20 mouse cellular contexts compared by ENCODE assay signal in the genomic region with DNA sequence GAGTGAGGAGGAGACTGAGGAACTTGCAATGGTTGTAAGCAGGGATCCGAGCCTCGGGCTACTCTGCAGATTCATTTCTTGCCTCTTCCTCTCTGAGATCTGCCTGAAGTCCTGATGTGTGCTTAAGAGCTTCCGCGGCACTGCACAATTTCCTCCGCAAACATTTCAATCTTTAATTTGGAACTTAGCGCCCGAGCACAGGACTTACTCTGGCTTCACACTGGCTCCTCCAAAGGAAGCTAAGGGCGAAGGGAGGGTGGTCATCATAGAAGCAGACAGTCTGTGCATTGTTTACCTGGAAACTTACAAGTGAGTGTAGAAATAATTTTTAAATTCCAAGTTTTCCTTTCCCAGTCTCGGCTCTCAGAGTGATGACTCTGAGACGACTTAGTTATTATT. TPM values are rescaled to one million over a fixed set of nuclear protein-coding genes. Genes with fewer than 3 reads are reported as not detected.
A peak's percentile ranks its signal among the peaks of the same experiment; 100 is the strongest.
DNase-seq lines count a peak whose midpoint lies in the region; ATAC-seq and TF ChIP-seq lines count a peak whose summit lies in the region.
"Had no signal": no experiment of that assay in that cellular context is flagged by ENCODE, and none has a peak within 500 bp of the region (broad histone marks: within the 10 kb centered on the region; RNA-seq: fewer than 3 reads in every experiment).

No protein-coding gene starts in this region.

- TF ChIP-seq POLR2A in spleen, adult 2 months (IDR thresholded peaks at IDR 0.05; ENCODE audit: low read depth, low read length) = no peak

- WGBS in hindbrain, embryonic 14.5 days = 93% methylated on average over 10 of the region's 10 CpGs
- WGBS in hindbrain, embryonic 12.5 days = 92% methylated on average over 10 of the region's 10 CpGs
- 82% methylated on average over 10 of the region's 10 CpGs for WGBS in spleen, adult 2 months
- 74% methylated on average over 10 of the region's 10 CpGs for WGBS in stomach, postnatal 0 days

- DNase-seq in hindbrain, embryonic 14.5 days (ENCODE audit: low spot score) = peak; percentile 10
- no peak for DNase-seq in spleen, adult 2 months (ENCODE audit: low read depth in 1 of 2, low spot score in 2 of 2)
- no peak for DNase-seq in spleen, adult 12 weeks (ENCODE audit: low spot score)
- no peak for DNase-seq in stomach, postnatal 0 days (ENCODE audit: low spot score)
- DNase-seq in thymus, postnatal 25 days = no peak
- DNase-seq in left cerebral cortex, postnatal 36 days (ENCODE audit: low spot score in 2 of 2) = no peak
- DNase-seq: adrenal gland, postnatal 36 days; cerebellum, adult 2 months; gastrocnemius, postnatal 10 days; kidney, adult 18-20 months; kidney, postnatal 14 days; liver, embryonic 13.5 days; right cerebral cortex, postnatal 25 days had no signal

- no peak overlapping the region for H3K4me3 ChIP-seq in hindbrain, embryonic 14.5 days (replicated peaks; ENCODE audit: low read length)
- H3K4me3 ChIP-seq in hindbrain, embryonic 12.5 days = no peak overlapping the region
- peak overlapping the region; percentile 31; the same call in 1 of the 2 replicates for H3K4me3 ChIP-seq in spleen, adult 2 months (ENCODE audit: extremely low read depth, insufficient read depth, insufficient read length)
- peak overlapping the region; percentile 49 for H3K4me3 ChIP-seq in brown adipose tissue, adult 24 weeks (ENCODE audit: insufficient read depth, low read depth, low read length)
- H3K4me3 ChIP-seq in stomach, postnatal 0 days (ENCODE audit: low read depth, low read length) = no peak overlapping the region
- H3K4me3 ChIP-seq: forebrain, embryonic 15.5 days; heart, embryonic 12.5 days; limb, embryonic 12.5 days; liver, embryonic 13.5 days; lung, embryonic 15.5 days; neural tube, embryonic 15.5 days had no signal

- no peak overlapping the region for H3K4me2 ChIP-seq in hindbrain, embryonic 14.5 days (replicated peaks)
- H3K4me2 ChIP-seq in hindbrain, embryonic 12.5 days (replicated peaks) = no peak overlapping the region
- H3K4me2 ChIP-seq in stomach, postnatal 0 days (replicated peaks; ENCODE audit: low read depth) = no peak overlapping the region
- H3K4me2 ChIP-seq: forebrain, embryonic 15.5 days; heart, embryonic 12.5 days; limb, embryonic 12.5 days; liver, embryonic 13.5 days; lung, embryonic 15.5 days; neural tube, embryonic 15.5 days had no signal

- no peak overlapping the region for H3K9ac ChIP-seq in hindbrain, embryonic 14.5 days
- no peak overlapping the region for H3K9ac ChIP-seq in hindbrain, embryonic 12.5 days
- 0 out of 2 replicates have a peak overlapping the region, but pooled peaks have one; percentile 27 for H3K9ac ChIP-seq in stomach, postnatal 0 days (ENCODE audit: low read length)
- H3K9ac ChIP-seq: forebrain, embryonic 15.5 days; heart, embryonic 12.5 days; limb, embryonic 12.5 days; liver, embryonic 13.5 days; lung, embryonic 15.5 days; neural tube, embryonic 15.5 days had no signal

- ATAC-seq in hindbrain, embryonic 14.5 days (ENCODE audit: low FRiP score) = no peak
- no peak for ATAC-seq in hindbrain, embryonic 12.5 days (ENCODE audit: low FRiP score)
- ATAC-seq in stomach, postnatal 0 days (ENCODE audit: low FRiP score, low TSS enrichment) = no peak
- ATAC-seq: forebrain, embryonic 15.5 days had no signal

- no peaks in the 10 kb centered on the region for H3K36me3 ChIP-seq in hindbrain, embryonic 14.5 days (replicated peaks; ENCODE audit: control insufficient read depth, insufficient read depth)
- H3K36me3 ChIP-seq in hindbrain, embryonic 12.5 days = no peaks in the 10 kb centered on the region
- no peaks in the 10 kb centered on the region for H3K36me3 ChIP-seq in spleen, adult 2 months (ENCODE audit: control insufficient read depth, insufficient read depth, low read length)
- H3K36me3 ChIP-seq in stomach, postnatal 0 days (ENCODE audit: control insufficient read depth, insufficient read depth, low read length) = no peaks in the 10 kb centered on the region
- H3K36me3 ChIP-seq: forebrain, embryonic 15.5 days; heart, embryonic 12.5 days; limb, embryonic 12.5 days; liver, embryonic 13.5 days; lung, embryonic 15.5 days; neural tube, embryonic 15.5 days had no signal

- intact Hi-C loops in left cerebral cortex, postnatal 36 days (cut with DNase I) = loop anchor here (5.0 kb wide), 1 partner anchor 34 kb away; no protein-coding TSS in a partner anchor

- TF ChIP-seq EP300 in stomach, postnatal 0 days (optimal IDR thresholded peaks at IDR 0.05) = no peak

- H3K9me3 ChIP-seq in hindbrain, embryonic 14.5 days (ENCODE audit: control insufficient read depth, low read length) = no peaks in the 10 kb centered on the region
- no peaks in the 10 kb centered on the region for H3K9me3 ChIP-seq in hindbrain, embryonic 12.5 days (replicated peaks)
- H3K9me3 ChIP-seq in stomach, postnatal 0 days (ENCODE audit: control insufficient read depth, low read length) = no peaks in the 10 kb centered on the region
- H3K9me3 ChIP-seq: forebrain, embryonic 15.5 days; heart, embryonic 12.5 days; limb, embryonic 12.5 days; liver, embryonic 13.5 days; lung, embryonic 15.5 days; neural tube, embryonic 15.5 days had no signal

- H3K27ac ChIP-seq in hindbrain, embryonic 14.5 days = no peak overlapping the region
- no peak overlapping the region for H3K27ac ChIP-seq in hindbrain, embryonic 12.5 days
- peak overlapping the region; percentile 50; the same call in 1 of the 2 replicates for H3K27ac ChIP-seq in spleen, adult 2 months (ENCODE audit: insufficient read depth, low read length)
- H3K27ac ChIP-seq in brown adipose tissue, adult 24 weeks (replicated peaks; ENCODE audit: low read depth, low read length) = peak overlapping the region; percentile 53; the same call in 1 of the 2 replicates
- H3K27ac ChIP-seq in stomach, postnatal 0 days (replicated peaks) = no peak overlapping the region
- H3K27ac ChIP-seq: forebrain, embryonic 15.5 days; limb, embryonic 12.5 days; liver, embryonic 13.5 days; lung, embryonic 15.5 days; neural tube, embryonic 15.5 days had no signal

- H3K27me3 ChIP-seq in hindbrain, embryonic 14.5 days (ENCODE audit: control insufficient read depth, insufficient read depth, low read length) = no peaks in the 10 kb centered on the region
- no peaks in the 10 kb centered on the region for H3K27me3 ChIP-seq in hindbrain, embryonic 12.5 days
- no peaks in the 10 kb centered on the region for H3K27me3 ChIP-seq in spleen, adult 2 months (ENCODE audit: control insufficient read depth, insufficient read depth, low read length)
- H3K27me3 ChIP-seq in stomach, postnatal 0 days (ENCODE audit: control insufficient read depth, insufficient read depth, low read length) = no peaks in the 10 kb centered on the region
- H3K27me3 ChIP-seq: forebrain, embryonic 15.5 days; heart, embryonic 12.5 days; limb, embryonic 12.5 days; liver, embryonic 13.5 days; lung, embryonic 15.5 days; neural tube, embryonic 15.5 days had no signal

- TF ChIP-seq CTCF in spleen, adult 2 months (IDR thresholded peaks at IDR 0.05; ENCODE audit: extremely low read depth, insufficient read depth, insufficient read length, insufficient replicate concordance) = no peak
- TF ChIP-seq CTCF in stomach, postnatal 0 days (IDR thresholded peaks at IDR 0.05; ENCODE audit: low read depth) = no peak

- no peaks in the 10 kb centered on the region for H3K4me1 ChIP-seq in hindbrain, embryonic 14.5 days (replicated peaks; ENCODE audit: control insufficient read depth, insufficient read depth, low read length)
- no peaks in the 10 kb centered on the region for H3K4me1 ChIP-seq in hindbrain, embryonic 12.5 days
- H3K4me1 ChIP-seq in spleen, adult 2 months (ENCODE audit: control insufficient read depth, insufficient read depth, insufficient read length) = no peaks in the 10 kb centered on the region
- no peaks in the 10 kb centered on the region for H3K4me1 ChIP-seq in brown adipose tissue, adult 24 weeks (ENCODE audit: control insufficient read depth, insufficient read depth, insufficient read length, low read length)
- no peaks in the 10 kb centered on the region for H3K4me1 ChIP-seq in stomach, postnatal 0 days (replicated peaks; ENCODE audit: control insufficient read depth, insufficient read depth)
- H3K4me1 ChIP-seq: forebrain, embryonic 15.5 days; limb, embryonic 12.5 days; lung, embryonic 15.5 days; neural tube, embryonic 15.5 days had no signal

RNA-seq across cellular contexts. Expression of gene Zscan2, which starts 14.4 kb away (rescaled TPM):
- polyA plus RNA-seq in hindbrain, embryonic 14.5 days (2014; fragmentation: Nextera tagmentation; extraction: Ambion mirVana) = 4.1 and 4.4 TPM in 2 replicates
- polyA plus RNA-seq in hindbrain, embryonic 12.5 days (2016; fragmentation: Nextera tagmentation; extraction: Ambion mirVana) = 4.6 and 5.9 TPM in 2 replicates
- 4.3 and 6.5 TPM in 2 replicates for polyA plus RNA-seq in spleen, adult 2 months (2012; rRNA removed)
- polyA plus RNA-seq in brown adipose tissue, adult 24 weeks (2012; ENCODE audit: insufficient read depth, insufficient read length, missing spikeins) = 1.5 TPM in 1 of 2 replicates, not detected in the other
- polyA plus RNA-seq in stomach, postnatal 0 days (2015; fragmentation: Nextera tagmentation; extraction: Ambion mirVana) = 0.63 and 0.76 TPM in 2 replicates
- total RNA-seq in left cerebral cortex, postnatal 36 days (2021) = 10 to 100 TPM; 13.4 to 15.2 TPM

RNA-seq across cellular contexts. Expression of gene Iqgap1, which starts 20.5 kb away (rescaled TPM):
- 19.6 and 24.7 TPM in 2 replicates for polyA plus RNA-seq in hindbrain, embryonic 14.5 days (2014; fragmentation: Nextera tagmentation; extraction: Ambion mirVana)
- polyA plus RNA-seq in hindbrain, embryonic 12.5 days (2016; fragmentation: Nextera tagmentation; extraction: Ambion mirVana) = 40.1 and 40.2 TPM in 2 replicates
- polyA plus RNA-seq in spleen, adult 2 months (2012; rRNA removed) = 55.9 and 70.9 TPM in 2 replicates
- polyA plus RNA-seq in brown adipose tissue, adult 24 weeks (2012; ENCODE audit: insufficient read depth, insufficient read length, missing spikeins) = 27.3 and 27.9 TPM in 2 replicates
- 52.8 and 58.0 TPM in 2 replicates for polyA plus RNA-seq in stomach, postnatal 0 days (2015; fragmentation: Nextera tagmentation; extraction: Ambion mirVana)
- 10 to 100 TPM; 18.5 to 26.9 TPM for total RNA-seq in left cerebral cortex, postnatal 36 days (2021)

RNA-seq across cellular contexts. Expression of gene Wdr73, which starts 54.8 kb away (rescaled TPM):
- 31.7 and 32.3 TPM in 2 replicates for polyA plus RNA-seq in hindbrain, embryonic 14.5 days (2014; fragmentation: Nextera tagmentation; extraction: Ambion mirVana)
- polyA plus RNA-seq in hindbrain, embryonic 12.5 days (2016; fragmentation: Nextera tagmentation; extraction: Ambion mirVana) = 37.2 and 40.5 TPM in 2 replicates
- 12.8 and 20.1 TPM in 2 replicates for polyA plus RNA-seq in spleen, adult 2 months (2012; rRNA removed)
- 10.4 and 19.3 TPM in 2 replicates for polyA plus RNA-seq in brown adipose tissue, adult 24 weeks (2012; ENCODE audit: insufficient read depth, insufficient read length, missing spikeins)
- 16.8 and 16.9 TPM in 2 replicates for polyA plus RNA-seq in stomach, postnatal 0 days (2015; fragmentation: Nextera tagmentation; extraction: Ambion mirVana)
- total RNA-seq in left cerebral cortex, postnatal 36 days (2021) = 10 to 100 TPM; 22.9 to 25.8 TPM

RNA-seq across cellular contexts. Expression of gene Nmb, which starts 58.6 kb away (rescaled TPM):
- 8.7 and 10.6 TPM in 2 replicates for polyA plus RNA-seq in hindbrain, embryonic 14.5 days (2014; fragmentation: Nextera tagmentation; extraction: Ambion mirVana)
- polyA plus RNA-seq in hindbrain, embryonic 12.5 days (2016; fragmentation: Nextera tagmentation; extraction: Ambion mirVana) = 5.7 and 7.8 TPM in 2 replicates
- polyA plus RNA-seq in spleen, adult 2 months (2012; rRNA removed) = 5.3 and 5.4 TPM in 2 replicates
- polyA plus RNA-seq in brown adipose tissue, adult 24 weeks (2012; ENCODE audit: insufficient read depth, insufficient read length, missing spikeins) = 7.3 and 9.1 TPM in 2 replicates
- polyA plus RNA-seq in stomach, postnatal 0 days (2015; fragmentation: Nextera tagmentation; extraction: Ambion mirVana) = 1.9 and 3.3 TPM in 2 replicates
- total RNA-seq in left cerebral cortex, postnatal 36 days (2021) = 1 to 10 TPM; 3.3 to 7.1 TPM

Comparison
In these comparisons a context has a peak if more than half of its experiments do, and no peak if none do; other contexts are left out.
1. H3K27ac ChIP-seq: peak in spleen, adult 2 months (single experiment) and brown adipose tissue, adult 24 weeks (single experiment); none in hindbrain, embryonic 14.5 days (single experiment), hindbrain, embryonic 12.5 days (single experiment) and stomach, postnatal 0 days (single experiment).
2. H3K4me3 ChIP-seq: peak in spleen, adult 2 months (single experiment) and brown adipose tissue, adult 24 weeks (single experiment); none in hindbrain, embryonic 14.5 days (single experiment), hindbrain, embryonic 12.5 days (single experiment) and stomach, postnatal 0 days (single experiment).